Mouse (Mus musculus) spleen, adult 2 months (tissue): ENCODE results near the gene Nudt5.

Experiments used
- CTCF ChIP-seq: fragments of 200-500 bp; IDR thresholded peaks from 2 replicates; pipeline ENCODE4 v1.5.1; 2011; ENCODE audit warnings: mild to moderate bottlenecking, inconsistent platforms; ENCODE audit not compliant: insufficient read depth, insufficient read length, insufficient replicate concordance; ENCODE audit errors: extremely low read depth
- POLR2A ChIP-seq: fragments of 200-500 bp; IDR thresholded peaks from 2 replicates; pipeline ENCODE4 v1.6.1; 2011; ENCODE audit warnings: low read depth, low read length, inconsistent platforms

DNA sequence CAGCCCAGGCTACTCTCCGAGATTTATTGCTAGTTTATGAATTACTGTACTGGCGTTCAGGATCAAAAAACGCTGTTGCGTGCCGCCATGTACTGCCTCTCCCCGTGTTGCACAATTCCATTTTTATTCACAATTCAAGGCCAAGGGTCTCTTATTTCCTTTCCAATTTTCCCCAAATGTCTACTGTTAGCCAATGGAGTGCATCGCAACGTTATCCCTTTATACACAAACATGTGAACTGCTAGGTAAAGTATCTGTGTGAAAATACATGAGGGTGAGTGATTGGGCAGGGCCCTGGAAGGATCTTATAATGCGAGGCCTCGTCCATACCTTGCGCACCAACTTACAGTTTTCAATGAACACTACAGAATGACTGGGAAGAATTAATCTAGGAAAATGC, 49.5 kb downstream of the Nudt5 start:
- TF ChIP-seq CTCF (no peak), POLR2A (no peak)
